Mouse (Mus musculus) yolk sac, embryonic 10.5 days (tissue): ENCODE data around the gene 3110040M04Rik.
A peak's percentile ranks its signal among the peaks of the same experiment; 100 is the strongest.
"Not testable (repeated sequence)": the region's sequence is repeated elsewhere in the genome, so short reads cannot be mapped to it uniquely, and the experiment has no call there.

Source experiments
- DNase-seq: peaks from one replicate; pipeline ENCODE4 v3.0.0-alpha.2; 2017; ENCODE audit warnings: low spot score

3110040M04Rik gene

DNA sequence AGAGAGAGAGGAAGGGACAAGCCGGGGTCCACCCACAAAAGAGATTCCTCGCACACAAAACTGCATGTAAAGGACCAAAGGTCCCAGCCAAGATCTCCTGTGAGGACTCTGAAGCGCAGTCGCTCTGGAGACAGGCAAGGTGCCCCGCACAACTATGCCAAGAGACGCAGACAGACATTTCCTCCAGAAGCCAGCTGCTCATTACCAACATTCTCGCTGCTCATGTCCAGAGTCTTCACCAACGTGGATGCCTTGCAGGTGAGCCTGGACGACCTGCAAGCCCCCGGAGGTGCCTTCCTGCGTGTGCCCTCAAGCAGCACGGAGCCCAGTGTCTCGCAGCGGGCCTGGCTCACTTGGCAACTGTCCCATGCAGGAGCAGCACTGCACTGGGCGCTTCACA is 11.2 kb upstream of the 3110040M04Rik start:
- DNase-seq, result not testable (repeated sequence)

DNA sequence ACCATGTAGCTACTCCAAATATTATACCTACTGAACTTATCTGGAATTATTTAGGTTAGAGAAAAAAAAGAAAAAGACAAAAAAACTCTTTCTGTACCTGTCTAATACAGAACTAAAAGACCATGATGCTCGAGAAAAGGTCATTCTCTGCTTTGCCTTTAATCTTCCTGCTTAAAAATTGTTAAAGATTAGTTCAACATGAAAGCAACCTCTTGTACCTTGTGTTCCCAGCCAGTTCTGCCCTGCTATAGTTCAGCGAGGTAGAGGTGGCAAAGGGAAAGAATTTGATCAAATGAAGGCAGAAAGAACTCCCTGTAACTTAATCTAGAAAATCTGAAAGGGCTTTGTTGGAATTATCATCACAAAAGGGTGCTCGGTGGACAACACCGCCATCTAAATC is 7.9 kb upstream of the 3110040M04Rik start:
- DNase-seq, result not testable (repeated sequence)

DNA sequence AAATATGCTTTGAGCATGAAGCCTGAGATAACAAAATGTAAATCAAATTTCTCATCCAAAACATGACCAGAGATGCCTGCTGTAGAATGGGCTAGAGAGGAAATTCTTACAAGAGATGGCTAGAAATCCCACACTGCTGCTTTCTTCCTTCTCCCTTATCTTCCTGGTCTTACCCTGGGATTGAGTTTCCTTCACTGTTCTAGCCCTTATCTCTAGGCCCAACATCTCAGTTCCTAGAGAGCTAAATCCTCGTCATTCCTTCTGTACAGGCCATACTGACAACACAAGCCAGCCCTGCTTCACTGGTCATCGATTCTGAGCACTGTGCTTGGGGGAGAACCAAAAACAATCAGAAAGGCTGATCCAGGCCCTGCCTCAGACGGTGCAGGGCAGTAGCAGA is 7.2 kb upstream of the 3110040M04Rik start:
- not testable (repeated sequence) for DNase-seq

DNA sequence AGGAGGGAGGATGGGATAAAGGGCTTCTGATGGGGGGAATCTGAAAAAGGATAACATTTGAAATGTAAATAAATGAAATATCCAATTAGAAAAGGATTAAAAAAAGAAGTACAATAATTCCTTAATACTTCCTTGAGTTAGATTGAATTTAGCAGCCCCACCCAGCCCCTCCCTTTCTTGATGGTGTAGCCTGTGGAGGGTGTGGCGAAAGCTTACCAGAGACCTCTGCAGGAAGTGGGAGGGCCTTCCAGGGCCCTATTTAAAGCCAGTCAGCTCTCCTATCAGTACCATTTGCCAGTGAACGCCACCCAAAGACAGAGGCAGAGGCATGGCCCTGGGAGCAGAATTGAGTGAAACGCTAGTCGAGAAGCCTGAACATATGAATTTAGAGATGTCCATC is 5.8 kb upstream of the 3110040M04Rik start, which contains the start of gene Gm47995:
Gm47995 (plus strand) TSS at position 329 of the 400 bp plus-strand sequence.
- DNase-seq, result not testable (repeated sequence)

DNA sequence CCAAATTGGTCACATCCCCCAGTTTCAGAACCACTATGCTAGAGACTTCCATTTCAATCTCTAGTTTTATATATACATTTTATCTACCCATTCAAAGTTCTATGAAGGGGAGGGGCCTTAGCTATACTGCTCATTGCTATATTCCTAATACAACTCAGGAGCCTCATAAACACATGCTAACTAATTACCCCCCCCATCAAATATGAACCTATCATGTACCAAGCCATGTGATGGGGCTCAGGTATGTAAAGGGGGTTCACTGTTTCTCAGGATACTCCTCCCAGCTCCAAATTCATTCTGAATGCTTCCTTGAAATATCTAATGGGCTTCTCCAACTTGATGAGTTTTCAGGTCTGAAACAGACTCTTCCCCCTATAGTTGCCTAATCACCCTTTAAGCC is 3.3 kb upstream of the 3110040M04Rik start:
- not testable (repeated sequence) for DNase-seq

DNA sequence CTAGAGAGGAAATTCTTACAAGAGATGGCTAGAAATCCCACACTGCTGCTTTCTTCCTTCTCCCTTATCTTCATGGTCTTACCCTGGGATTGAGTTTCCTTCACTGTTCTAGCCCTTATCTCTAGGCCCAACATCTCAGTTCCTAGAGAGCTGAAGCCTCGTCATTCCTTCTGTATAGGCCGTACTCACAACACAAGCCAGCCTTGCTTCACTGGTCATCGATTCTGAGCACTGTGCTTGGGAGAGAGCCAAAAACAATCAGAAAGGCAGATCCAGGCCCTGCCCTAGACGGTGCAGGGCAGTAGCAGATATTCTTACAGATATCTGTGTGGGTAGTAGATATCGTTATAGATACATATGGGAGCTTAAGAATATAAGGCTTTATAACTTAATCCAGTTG is 1.1 kb upstream of the 3110040M04Rik start:
- DNase-seq, result not testable (repeated sequence)

DNA sequence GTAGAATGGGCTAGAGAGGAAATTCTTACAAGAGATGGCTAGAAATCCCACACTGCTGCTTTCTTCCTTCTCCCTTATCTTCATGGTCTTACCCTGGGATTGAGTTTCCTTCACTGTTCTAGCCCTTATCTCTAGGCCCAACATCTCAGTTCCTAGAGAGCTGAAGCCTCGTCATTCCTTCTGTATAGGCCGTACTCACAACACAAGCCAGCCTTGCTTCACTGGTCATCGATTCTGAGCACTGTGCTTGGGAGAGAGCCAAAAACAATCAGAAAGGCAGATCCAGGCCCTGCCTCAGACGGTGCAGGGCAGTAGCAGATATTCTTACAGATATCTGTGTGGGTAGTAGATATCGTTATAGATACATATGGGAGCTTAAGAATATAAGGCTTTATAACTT is 4.6 kb downstream of the 3110040M04Rik start:
- not testable (repeated sequence) for DNase-seq

DNA sequence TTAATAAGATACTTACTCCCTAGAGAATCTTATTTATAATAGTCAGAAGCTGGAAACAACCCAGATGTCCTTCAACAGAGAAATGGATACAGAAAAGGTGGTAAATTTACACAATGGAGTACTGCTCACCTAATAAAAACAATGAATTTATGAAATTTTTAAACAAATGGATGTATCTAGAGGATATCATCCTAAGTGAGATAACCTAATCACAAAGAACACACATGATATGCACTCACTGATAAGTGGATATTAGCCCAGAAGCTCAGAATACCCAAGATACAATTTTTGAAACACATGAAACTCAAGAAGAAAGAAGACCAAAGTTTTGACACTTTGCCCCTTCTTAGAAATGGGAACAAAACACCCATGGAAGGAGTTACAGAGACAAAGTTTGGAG is 5.0 kb downstream of the 3110040M04Rik start:
- DNase-seq, result not testable (repeated sequence)

DNA sequence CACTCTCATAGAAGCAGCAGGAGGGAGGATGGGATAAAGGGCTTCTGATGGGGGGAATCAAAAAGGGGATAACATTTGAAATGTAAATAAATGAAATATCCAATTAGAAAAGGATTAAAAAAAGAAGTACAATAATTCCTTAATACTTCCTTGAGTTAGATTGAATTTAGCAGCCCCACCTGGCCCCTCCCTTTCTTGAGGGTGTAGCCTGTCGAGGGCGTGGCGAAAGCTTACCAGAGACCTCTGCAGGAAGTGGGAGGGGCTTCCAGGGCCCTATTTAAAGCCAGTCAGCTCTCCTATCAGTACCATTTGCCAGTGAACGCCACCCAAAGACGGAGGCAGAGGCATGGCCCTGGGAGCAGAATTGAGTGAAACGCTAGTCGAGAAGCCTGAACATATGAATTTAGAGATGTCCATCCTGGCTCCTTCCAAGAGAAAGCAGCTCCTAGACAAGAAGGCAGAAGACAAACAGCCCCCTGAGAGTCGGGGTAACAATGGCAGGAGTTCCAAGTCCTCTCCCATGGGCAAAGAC is 6.0 kb downstream of the 3110040M04Rik start, which contains the start of gene Gm47996:
Gm47996 (plus strand) TSS at position 308 of the 532 bp plus-strand sequence.
- not testable (repeated sequence) for DNase-seq

DNA sequence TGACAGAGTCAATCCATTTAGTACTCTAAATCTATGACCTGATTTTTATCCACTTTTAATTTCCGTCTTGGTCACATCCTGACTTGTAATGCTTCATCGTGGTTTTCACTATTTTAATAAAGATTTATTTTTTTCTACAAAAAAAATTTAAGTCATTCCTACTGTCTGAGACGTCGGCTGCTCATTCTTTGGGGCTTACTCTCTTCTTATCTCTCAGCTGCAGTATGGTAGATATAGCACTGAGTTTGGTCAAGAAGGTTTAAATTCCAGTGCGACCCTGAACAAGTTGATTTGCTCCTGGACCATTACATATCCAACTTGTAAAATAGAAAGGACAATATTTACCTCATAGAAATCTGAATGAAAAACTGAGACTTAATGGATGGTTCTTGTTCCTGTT is 7.7 kb downstream of the 3110040M04Rik start:
- DNase-seq, result not testable (repeated sequence)

DNA sequence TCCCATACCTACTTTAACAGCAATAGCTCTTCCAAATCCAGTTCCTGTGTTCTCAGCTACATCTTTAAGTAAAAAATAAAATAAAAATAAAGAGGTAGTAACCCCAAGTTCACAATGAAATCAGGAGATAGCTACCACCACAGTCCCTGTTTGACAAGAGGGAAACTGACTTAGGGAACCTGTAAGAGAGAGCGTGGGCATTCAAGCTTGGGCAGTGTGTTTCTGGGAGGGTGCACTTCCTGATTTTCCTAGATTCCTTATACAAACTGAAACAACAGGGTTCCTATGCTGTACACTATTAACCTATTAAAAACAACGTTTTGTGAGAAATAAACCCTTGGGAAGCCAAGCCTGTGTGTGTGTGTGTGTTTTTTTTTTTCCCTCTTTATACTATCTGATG is 10.9 kb downstream of the 3110040M04Rik start:
- no peak for DNase-seq

DNA sequence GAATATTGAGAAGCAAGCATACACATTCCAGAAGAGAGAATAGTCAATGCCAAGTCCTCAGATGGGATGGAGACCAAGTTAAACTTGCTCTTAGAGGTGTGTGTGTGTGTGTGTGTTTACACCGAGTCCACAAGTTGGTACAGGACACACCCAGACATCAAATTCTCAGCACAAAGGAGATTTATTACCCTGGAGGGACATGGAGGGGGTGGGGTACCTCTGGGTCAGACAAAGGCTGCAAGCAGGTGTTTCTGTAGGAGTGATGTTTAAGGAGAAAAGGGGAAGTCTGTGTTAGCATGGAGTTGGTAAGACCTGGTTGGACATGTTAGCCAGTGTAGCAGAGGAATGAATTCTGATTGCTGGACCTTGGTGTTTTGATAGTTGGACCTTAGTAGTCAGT is 12.1 kb downstream of the 3110040M04Rik start:
- peak; percentile 20 for DNase-seq

DNA sequence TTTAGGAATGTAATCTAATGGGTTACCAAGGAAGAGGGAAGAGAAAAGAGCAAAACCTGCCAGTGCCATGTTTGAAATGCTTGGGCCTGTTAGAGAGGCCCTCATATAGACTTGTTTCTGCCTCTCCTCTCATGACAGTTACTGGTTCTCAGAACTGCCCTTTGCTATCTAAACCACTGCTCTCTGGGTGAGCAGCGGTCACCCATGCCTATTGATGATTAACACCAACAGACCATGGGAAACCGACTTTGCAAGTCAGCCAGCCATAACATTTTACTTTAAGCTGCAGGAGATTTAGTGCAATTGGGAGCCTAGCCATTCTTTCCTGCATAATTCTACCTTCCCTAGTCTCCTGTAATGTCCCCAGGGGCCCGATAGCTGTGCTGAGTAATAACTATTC is 12.5 kb downstream of the 3110040M04Rik start:
- DNase-seq, result peak; percentile 49

DNA sequence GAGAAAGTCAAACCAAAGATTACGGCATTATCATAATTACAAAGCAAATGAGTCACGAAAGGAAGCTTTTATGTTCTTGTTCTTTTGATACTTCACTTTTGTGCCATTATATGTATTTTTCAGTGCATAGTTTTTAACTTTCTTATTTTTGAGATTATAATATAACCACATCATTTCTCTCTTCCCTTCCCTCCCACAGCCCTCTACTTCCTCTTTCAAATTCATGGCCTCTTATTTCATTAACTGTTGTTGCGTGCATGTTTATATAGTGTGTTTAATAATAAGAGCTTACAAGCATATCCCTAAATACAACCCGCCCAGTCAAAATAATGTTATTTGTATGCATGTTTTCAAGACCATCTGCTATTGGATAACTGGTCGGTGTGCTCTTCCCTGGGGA is 15.1 kb downstream of the 3110040M04Rik start:
- DNase-seq, result no peak

DNA sequence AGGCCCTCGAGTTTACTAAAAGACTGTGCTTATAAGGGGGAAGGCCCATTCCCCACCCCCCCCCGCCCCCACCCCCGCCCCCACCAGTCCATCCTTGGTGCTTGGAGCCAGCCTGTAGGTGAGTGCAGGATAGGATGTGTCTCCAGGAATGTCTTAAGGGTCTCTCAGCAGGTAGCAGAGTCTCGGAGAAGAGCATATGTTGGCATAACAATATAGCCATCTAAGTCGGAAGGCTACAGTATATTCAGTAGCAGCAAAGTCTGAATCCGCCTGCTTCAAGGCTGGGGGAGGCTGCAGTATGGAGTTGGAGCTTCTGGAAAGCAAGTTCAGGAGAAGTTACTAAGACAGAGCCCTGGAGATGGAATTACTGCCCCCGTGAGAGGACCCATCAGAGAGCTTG is 16.2 kb downstream of the 3110040M04Rik start:
- no peak for DNase-seq

DNA sequence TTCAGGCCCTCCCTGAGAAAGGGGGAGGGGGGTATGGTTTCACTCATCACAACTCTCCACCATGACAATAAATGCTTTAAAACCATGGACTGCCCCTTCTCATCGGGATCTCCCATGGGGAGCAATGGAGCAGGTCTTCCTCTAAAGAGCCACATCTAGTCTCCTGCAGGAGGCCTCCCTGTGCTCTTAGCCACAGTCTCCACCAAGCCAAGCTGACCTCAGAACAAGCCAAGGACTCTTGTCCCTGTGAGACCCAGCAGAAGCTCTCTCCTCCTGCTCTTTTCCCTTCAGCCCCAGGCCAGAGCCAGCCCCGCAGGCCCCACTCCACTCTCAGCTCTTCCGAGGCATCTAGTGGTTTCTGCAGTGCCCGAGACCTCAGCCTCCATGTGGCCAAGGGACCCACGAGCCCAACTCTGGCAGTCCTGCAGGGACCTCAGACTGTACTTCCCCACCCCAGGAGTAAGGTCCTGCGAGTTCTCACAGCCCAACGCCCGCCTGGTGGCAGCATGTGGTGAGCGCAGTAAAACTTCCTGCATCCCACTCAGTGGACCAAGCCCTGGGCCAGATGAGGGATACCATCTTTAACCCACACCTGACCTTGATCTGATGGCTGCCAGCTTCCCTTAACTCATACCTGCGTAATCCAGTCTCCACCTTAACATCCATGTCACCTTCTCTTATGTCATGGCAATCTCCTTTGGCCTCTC is 18.8 kb downstream of the 3110040M04Rik start:
- DNase-seq, result no peak

DNA sequence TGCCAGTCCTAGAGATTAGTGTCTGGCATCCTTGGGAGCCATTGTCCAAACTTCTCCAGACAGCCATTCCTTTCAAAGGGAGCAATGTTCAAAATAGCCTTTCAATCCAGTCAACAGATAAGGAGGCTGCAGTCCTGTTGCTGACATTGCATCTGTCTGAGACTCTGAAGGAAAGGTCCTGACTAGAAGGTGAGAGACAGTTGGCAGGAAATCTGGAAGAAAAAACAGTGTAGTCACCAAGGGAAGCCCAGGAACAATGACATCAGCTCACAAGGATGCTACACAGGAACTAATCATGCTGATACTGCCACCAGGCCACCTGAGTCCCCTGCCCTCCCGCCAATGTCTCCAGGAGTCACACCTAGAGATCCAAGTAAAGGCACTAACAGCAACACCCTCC is 19.5 kb downstream of the 3110040M04Rik start:
- no peak for DNase-seq

DNA sequence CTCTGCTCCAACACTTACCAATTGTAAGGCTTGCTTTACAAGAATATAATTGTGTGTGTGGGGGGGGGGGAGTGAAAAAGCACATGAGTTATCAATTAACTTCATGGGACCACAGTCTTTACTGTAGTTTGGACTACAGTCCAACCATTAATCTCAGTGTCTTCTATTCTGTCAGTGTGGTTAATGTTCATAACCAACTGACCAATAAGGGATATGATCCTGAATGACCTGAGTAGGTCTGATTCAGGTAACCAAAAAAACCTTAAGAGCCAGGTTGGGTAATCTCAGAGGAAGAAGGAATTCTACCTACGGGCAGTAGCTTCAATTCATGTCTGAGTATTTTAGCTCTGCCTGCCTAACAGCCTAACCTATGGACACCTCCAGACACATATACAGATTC is 20.6 kb downstream of the 3110040M04Rik start:
- DNase-seq, result no peak

DNA sequence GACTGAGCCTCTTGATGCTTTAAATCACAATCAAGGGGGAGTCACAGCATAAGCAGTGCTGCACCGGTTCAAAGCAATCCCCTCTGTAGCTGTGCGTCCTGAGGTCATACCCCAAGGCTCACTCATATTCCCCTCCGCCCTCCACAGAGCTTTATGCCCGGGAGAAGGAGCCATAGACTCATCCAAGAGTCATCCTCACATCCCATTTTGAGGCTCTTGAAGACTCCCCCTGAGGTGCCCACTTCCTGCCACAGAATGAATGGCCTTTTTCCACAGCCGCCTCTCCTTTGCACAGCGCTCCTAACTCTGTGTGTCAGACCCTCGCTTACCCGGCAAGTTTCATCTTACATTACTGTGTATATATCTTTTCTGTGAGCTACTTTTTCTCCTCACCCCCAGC is 23.6 kb downstream of the 3110040M04Rik start:
- no peak for DNase-seq

DNA sequence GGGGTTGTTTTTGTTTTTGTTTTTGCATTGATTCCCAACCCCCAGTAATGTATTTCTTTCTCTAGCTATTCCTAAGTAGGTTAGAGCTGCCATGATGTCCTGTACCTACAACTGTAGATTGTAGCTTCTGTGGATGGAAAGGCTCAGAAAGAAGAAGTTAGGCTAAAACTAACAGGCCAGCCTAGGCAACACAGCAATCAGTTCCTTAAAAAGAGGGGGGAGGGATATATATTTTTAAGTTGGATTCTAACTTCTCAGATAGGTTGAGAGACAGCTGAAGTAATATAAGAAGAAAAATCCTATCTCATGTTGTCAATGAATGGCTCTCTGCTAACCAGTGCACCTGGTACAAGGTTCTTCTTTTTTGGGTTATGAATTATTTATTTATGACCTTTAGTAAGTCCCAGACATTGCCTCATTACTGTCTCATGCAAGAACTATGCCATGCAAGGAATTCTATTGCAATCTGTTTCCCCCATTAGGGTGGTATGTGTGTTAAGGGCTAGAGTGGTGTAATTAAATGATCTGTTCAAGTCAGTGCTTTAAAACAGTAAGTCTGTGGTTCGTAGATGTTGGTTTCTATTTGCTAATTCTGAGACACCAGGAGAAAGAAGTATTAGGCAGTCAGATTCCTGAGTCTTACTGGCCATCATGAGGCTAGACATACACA is 24.5 kb downstream of the 3110040M04Rik start:
- no peak for DNase-seq

DNA sequence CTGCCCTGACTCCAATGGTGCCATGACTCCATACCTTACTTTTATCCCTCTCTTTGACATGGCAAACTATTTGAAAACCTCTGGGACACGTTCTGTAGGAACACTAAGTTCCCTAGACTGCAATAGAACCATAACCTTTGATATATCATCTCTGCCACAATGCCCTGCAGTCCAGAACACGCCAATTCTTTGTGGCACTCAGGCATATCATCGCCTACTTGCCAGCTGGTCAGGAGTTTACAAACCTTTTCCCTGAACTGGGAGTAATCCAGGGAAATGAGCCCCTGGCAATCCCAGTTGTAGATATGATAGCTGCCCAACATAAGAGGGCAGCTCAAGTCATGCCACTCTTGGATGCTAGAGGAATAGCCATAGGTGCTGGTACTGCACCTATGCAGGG is 28.4 kb downstream of the 3110040M04Rik start:
- DNase-seq, result no peak

DNA sequence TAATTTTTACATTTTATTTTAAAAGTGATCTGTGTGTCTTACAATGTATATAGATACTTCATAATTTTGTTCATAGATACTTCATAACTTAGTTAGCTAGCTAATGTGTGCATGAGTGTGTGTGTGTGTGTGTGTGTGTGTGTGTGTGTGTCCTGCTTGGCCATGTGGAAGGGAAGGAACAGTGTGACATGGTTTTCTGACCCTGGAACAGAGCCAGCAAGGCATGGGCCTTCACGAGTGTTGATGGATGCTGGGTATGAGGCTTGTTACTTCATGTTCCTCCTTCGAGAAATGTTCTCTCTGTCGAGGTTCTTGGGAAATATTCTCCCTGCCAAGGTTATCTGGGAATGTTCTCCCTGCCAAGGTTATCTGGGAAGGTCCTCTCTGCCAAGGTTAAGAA is 29.8 kb downstream of the 3110040M04Rik start:
- no peak for DNase-seq

DNA sequence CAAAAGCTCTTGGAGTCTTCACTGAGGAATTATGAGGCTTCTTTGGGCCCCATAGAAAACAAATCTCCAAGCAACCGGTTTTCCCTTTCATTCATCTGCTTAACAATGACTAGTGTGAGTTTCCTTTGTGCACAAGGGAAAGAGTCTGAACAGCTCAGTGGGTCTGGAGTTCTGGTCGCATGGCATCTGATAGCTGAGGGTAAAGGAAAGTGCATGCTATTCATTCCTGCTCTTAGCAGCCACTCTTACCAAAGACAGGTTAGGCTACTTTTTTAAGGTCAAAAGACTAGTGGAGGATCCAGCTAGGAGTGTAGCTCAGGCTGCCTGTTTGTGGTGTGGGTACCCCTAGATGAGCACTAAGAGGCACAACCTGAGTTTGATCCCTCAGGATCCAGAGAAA is 31.7 kb downstream of the 3110040M04Rik start:
- no peak for DNase-seq
